Mouse (Mus musculus): Measurements from ENCODE around the gene Tnfrsf8. TPM values are rescaled to one million over a fixed set of nuclear protein-coding genes. Genes with fewer than 3 reads are reported as not detected.
A peak's percentile ranks its signal among the peaks of the same experiment; 100 is the strongest.

Tnfrsf8 gene
- polyA plus RNA-seq, 1 experiment from 2014 or later: 0.18 TPM

- Histone ChIP-seq H3K4me1 (no peaks in the 10 kb centered on the region), H3K27me3 (no peaks in the 10 kb centered on the region), H3K9me3 (replicated peaks) (no peaks in the 10 kb centered on the region), H3K27ac (no peak overlapping the region), H3K4me2 (no peak overlapping the region), H3K4me3 (replicated peaks) (no peak overlapping the region), H3K36me3 (no peaks in the 10 kb centered on the region), H3K9ac (no peak overlapping the region)
- 89% methylated on average over 4 of the region's 4 CpGs for WGBS
- ATAC-seq (replicated peaks; ENCODE audit: low FRiP score): no peak
Measured at GRCm38 (mm10) chr4:145304109-145304508, 10.9 kb downstream of the Tnfrsf8 start.

- WGBS: 71% methylated on average over 3 of the region's 3 CpGs
- H3K9ac ChIP-seq: no peak overlapping the region
- no peaks in the 10 kb centered on the region for H3K9me3 ChIP-seq (replicated peaks)
- no peak overlapping the region for H3K27ac ChIP-seq
- no peak for ATAC-seq (replicated peaks; ENCODE audit: low FRiP score)
- no peak overlapping the region for H3K4me3 ChIP-seq (replicated peaks)
- no peaks in the 10 kb centered on the region for H3K27me3 ChIP-seq
- H3K36me3 ChIP-seq: no peaks in the 10 kb centered on the region
- no peak overlapping the region for H3K4me2 ChIP-seq
- H3K4me1 ChIP-seq: no peaks in the 10 kb centered on the region
Measured at GRCm38 (mm10) chr4:145302106-145302505, 12.9 kb downstream of the Tnfrsf8 start.

- Histone ChIP-seq H3K4me2 (no peak overlapping the region), H3K36me3 (no peaks in the 10 kb centered on the region), H3K4me3 (replicated peaks) (no peak overlapping the region), H3K27ac (no peak overlapping the region), H3K4me1 (no peaks in the 10 kb centered on the region), H3K27me3 (no peaks in the 10 kb centered on the region), H3K9ac (no peak overlapping the region), H3K9me3 (replicated peaks) (no peaks in the 10 kb centered on the region)
- no peak for ATAC-seq (replicated peaks; ENCODE audit: low FRiP score)
- 41% methylated on average over 11 of the region's 12 CpGs for WGBS
Measured at GRCm38 (mm10) chr4:145300210-145300927, 14.6 kb downstream of the Tnfrsf8 start.

DNA sequence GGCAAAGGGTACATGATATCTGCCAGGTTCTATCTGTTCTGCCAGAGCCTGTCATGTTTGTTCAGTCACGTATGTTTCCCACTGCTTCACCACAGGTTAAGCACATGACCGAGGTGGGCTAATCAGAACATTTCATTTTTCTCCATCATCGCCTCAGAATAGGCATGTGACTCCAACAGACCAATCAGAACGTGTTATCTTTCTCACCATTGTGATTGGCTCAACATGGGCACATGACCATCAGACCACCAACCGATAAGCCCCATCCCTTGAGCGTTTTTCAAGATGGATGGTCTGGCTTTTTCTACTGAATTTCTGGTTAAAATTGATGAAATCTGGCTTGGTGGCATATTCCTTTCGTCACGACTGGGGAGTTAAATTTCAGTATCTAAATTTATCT, 15.6 kb downstream of the Tnfrsf8 start:
- Histone ChIP-seq H3K4me2 (no peak overlapping the region), H3K9ac (no peak overlapping the region), H3K27me3 (no peaks in the 10 kb centered on the region), H3K36me3 (no peaks in the 10 kb centered on the region), H3K27ac (no peak overlapping the region), H3K9me3 (replicated peaks) (no peaks in the 10 kb centered on the region), H3K4me1 (no peaks in the 10 kb centered on the region), H3K4me3 (replicated peaks) (no peak overlapping the region)
- ATAC-seq (replicated peaks; ENCODE audit: low FRiP score): no peak
- WGBS: 93% methylated on average over 8 of the region's 8 CpGs

DNA sequence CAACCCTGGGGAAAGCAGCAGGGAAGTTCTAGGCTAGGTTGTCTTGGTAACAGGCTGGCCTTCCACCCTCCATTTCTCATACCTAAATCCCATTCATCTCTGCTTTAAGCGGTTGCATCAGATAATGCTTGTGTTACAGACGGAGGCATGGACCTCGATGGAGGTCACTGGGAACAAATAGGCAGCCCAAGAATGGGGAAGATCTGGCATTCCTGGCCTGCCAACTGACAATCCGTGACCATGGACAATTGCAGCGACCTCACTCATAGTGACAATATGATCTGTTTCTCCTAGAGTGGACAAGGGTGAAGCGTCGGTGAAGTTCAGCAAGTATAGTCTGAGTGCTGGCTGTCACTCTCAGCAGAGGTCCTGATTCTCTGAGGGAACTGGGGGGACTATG, 16.1 kb downstream of the Tnfrsf8 start:
- Histone ChIP-seq H3K4me2 (no peak overlapping the region), H3K9me3 (replicated peaks) (no peaks in the 10 kb centered on the region), H3K4me1 (no peaks in the 10 kb centered on the region), H3K9ac (no peak overlapping the region), H3K27me3 (no peaks in the 10 kb centered on the region), H3K36me3 (no peaks in the 10 kb centered on the region), H3K4me3 (replicated peaks) (no peak overlapping the region), H3K27ac (no peak overlapping the region)
- 87% methylated on average over 7 of the region's 7 CpGs for WGBS
- no peak for ATAC-seq (replicated peaks; ENCODE audit: low FRiP score)

- Histone ChIP-seq H3K36me3 (no peaks in the 10 kb centered on the region), H3K27me3 (no peaks in the 10 kb centered on the region), H3K4me2 (no peak overlapping the region), H3K9me3 (replicated peaks) (no peaks in the 10 kb centered on the region), H3K27ac (no peak overlapping the region), H3K4me1 (no peaks in the 10 kb centered on the region), H3K9ac (no peak overlapping the region), H3K4me3 (replicated peaks) (no peak overlapping the region)
- ATAC-seq (replicated peaks; ENCODE audit: low FRiP score): no peak; the same call in 1 of the 2 replicates
- 46% methylated on average over 5 of the region's 5 CpGs for WGBS
Measured at GRCm38 (mm10) chr4:145295589-145296300, 19.2 kb downstream of the Tnfrsf8 start.

DNA sequence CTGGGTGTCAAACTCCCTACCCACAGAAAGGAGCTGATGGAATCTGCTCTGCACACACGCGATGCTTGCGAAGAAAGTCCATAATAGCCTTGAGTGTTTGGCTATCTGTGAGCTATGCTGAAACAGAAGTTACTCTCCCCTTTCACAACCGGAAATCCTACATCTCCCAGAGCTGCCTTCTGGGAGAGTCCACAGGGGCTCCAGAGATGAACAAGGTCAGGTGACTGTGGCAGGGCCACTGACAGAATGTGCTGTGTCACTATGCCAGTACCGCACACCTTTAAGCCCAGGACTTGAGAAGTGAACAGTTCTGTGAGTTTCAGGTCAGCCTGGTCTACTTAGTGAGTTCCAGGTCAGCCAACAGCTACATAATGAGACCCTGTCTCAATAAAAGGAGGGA, 20.4 kb downstream of the Tnfrsf8 start:
- Histone ChIP-seq H3K4me1 (no peaks in the 10 kb centered on the region), H3K27me3 (no peaks in the 10 kb centered on the region), H3K36me3 (no peaks in the 10 kb centered on the region), H3K9me3 (replicated peaks) (no peaks in the 10 kb centered on the region), H3K27ac (no peak overlapping the region), H3K4me2 (no peak overlapping the region), H3K4me3 (replicated peaks) (no peak overlapping the region), H3K9ac (no peak overlapping the region)
- no peak for ATAC-seq (replicated peaks; ENCODE audit: low FRiP score)
- 84% methylated on average over 5 of the region's 5 CpGs for WGBS

DNA sequence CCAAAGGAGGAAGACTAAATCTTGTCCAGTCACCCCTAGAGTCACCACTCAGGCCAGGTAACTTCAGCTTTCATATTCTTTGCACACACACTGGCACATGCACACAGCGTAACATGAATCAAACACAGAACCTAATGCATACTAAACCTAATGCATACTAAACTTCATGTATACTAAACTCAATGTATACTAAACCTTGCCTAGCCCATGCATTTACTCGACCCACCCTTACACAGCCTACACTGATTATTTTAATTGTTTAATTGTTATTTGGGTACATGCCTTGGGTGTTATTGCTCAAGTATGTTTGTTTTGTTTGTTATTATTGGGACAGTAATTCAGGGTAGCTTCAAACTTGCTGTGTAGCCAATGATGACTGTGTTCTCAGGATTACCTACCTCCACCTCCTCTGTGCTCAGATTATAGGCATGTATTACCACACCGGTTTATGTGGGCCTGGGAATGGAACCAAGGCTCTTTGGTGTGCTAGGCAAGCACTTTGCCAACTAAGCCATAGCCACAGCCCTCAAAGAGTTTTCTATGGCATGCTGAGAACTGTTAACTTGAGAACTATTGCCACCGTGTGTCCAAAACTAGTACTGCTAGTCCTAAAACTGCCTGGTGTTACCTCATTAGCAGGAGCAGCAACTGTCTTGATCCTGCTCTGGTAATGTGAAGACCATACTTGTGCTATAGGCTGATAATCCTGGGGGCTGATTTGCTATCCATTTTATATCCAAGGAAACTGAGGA, 28.4 kb downstream of the Tnfrsf8 start:
- no peak overlapping the region for H3K27ac ChIP-seq
- WGBS: 47% methylated on average over 4 of the region's 4 CpGs
- no peak overlapping the region for H3K4me2 ChIP-seq
- H3K36me3 ChIP-seq: no peaks in the 10 kb centered on the region
- H3K4me1 ChIP-seq: no peaks in the 10 kb centered on the region
- no peak overlapping the region for H3K4me3 ChIP-seq (replicated peaks)
- ATAC-seq (replicated peaks; ENCODE audit: low FRiP score): peak; percentile 66
- no peaks in the 10 kb centered on the region for H3K27me3 ChIP-seq
- H3K9ac ChIP-seq: no peak overlapping the region
- H3K9me3 ChIP-seq (replicated peaks): no peaks in the 10 kb centered on the region

- H3K27me3 ChIP-seq: no peaks in the 10 kb centered on the region
- no peak overlapping the region for H3K27ac ChIP-seq
- no peaks in the 10 kb centered on the region for H3K36me3 ChIP-seq
- WGBS: 89% methylated on average over 4 of the region's 4 CpGs
- ATAC-seq (replicated peaks; ENCODE audit: low FRiP score): no peak
- H3K9me3 ChIP-seq (replicated peaks): no peaks in the 10 kb centered on the region
- H3K4me2 ChIP-seq: no peak overlapping the region
- H3K9ac ChIP-seq: no peak overlapping the region
- H3K4me1 ChIP-seq: no peaks in the 10 kb centered on the region
- no peak overlapping the region for H3K4me3 ChIP-seq (replicated peaks)
Measured at GRCm38 (mm10) chr4:145284675-145285074, 30.3 kb downstream of the Tnfrsf8 start.

DNA sequence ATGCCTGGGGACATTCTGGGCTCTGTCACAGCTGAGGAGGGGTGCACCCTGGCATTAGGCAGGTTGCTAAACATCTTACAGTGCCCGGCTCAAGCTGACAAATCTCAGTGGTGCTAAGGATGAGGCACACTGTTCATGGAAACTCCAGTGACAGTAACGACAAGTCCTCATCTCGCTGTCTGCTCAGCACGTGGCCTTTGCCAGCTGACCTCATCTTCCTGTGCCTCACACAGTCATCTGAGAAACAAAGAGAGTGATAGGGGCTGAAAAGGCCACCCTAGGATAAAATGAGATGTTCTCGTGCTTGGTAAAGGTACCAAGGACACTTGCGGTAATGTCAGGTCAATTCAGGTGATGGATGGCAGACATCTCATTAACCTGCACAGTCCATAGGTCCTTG, 31.5 kb downstream of the Tnfrsf8 start:
- no peak overlapping the region for H3K27ac ChIP-seq
- H3K4me2 ChIP-seq: no peak overlapping the region
- H3K27me3 ChIP-seq: no peaks in the 10 kb centered on the region
- no peaks in the 10 kb centered on the region for H3K9me3 ChIP-seq (replicated peaks)
- H3K4me3 ChIP-seq (replicated peaks): no peak overlapping the region
- no peak for ATAC-seq (replicated peaks; ENCODE audit: low FRiP score)
- no peaks in the 10 kb centered on the region for H3K4me1 ChIP-seq
- H3K9ac ChIP-seq: no peak overlapping the region
- 60% methylated on average over 6 of the region's 6 CpGs for WGBS
- no peaks in the 10 kb centered on the region for H3K36me3 ChIP-seq

DNA sequence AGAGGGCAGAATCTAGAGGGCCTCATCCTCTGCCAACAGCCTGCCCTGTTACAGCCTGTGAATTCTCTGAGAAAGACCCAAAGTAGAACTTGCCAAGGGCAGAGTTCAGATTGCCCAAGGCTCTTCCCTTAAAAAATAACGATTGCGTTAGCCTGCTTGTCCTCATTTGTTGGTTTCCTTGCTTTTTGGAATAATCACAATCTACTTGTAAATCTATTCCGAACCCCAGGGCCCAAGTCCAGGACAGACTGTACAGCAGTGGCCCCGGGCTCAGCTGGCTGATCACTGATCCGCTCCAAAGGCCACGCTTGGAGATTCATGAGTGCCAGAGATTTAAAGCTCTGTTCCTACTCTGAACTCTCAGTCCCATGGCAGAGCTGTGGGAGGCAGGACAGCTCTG, 34.0 kb downstream of the Tnfrsf8 start:
- 55% methylated on average over 6 of the region's 6 CpGs for WGBS
- H3K4me3 ChIP-seq (replicated peaks): no peak overlapping the region
- no peaks in the 10 kb centered on the region for H3K36me3 ChIP-seq
- H3K9ac ChIP-seq: no peak overlapping the region
- H3K4me1 ChIP-seq: no peaks in the 10 kb centered on the region
- no peaks in the 10 kb centered on the region for H3K27me3 ChIP-seq
- H3K9me3 ChIP-seq (replicated peaks): no peaks in the 10 kb centered on the region
- no peak overlapping the region for H3K4me2 ChIP-seq
- H3K27ac ChIP-seq: no peak overlapping the region
- ATAC-seq (replicated peaks; ENCODE audit: low FRiP score): 0 out of 2 replicates have a peak, but pooled peaks have one; percentile 37

GRCm38 (mm10) chr4:145278724-145279370, 36.1 kb downstream of the Tnfrsf8 start:
- Histone ChIP-seq H3K9ac (no peak overlapping the region), H3K4me2 (no peak overlapping the region), H3K27me3 (no peaks in the 10 kb centered on the region), H3K27ac (no peak overlapping the region), H3K9me3 (replicated peaks) (no peaks in the 10 kb centered on the region), H3K4me1 (no peaks in the 10 kb centered on the region), H3K4me3 (replicated peaks) (no peak overlapping the region), H3K36me3 (no peaks in the 10 kb centered on the region)
- ATAC-seq (replicated peaks; ENCODE audit: low FRiP score): no peak
- 65% methylated on average over 3 of the region's 3 CpGs for WGBS
